Mouse (Mus musculus) embryonic facial prominence, embryonic 11.5 days (tissue): ENCODE results near the gene Trhr2. TPM values are rescaled to one million over a fixed set of nuclear protein-coding genes. Genes with fewer than 3 reads are reported as not detected.
A peak's percentile ranks its signal among the peaks of the same experiment; 100 is the strongest.

Experiments
- ATAC-seq: fragments of 200-750 bp; cut with Nextera tagmentation; replicated peaks from 2 replicates; pipeline ENCODE4 v1.8.0; 2017; ENCODE audit warnings: low read depth; ENCODE audit not compliant: insufficient number of reproducible peaks, low FRiP score, low TSS enrichment
- DNase-seq: peaks from one replicate; pipeline ENCODE4 v3.0.0-alpha.2; 2015; ENCODE audit warnings: low spot score
- H3K27ac ChIP-seq: fragments of 300-500 bp; sonication (generic); replicated peaks from 2 replicates; pipeline ENCODE4 v1.5.1; 2014; ENCODE audit warnings: mild to moderate bottlenecking, low read depth, low read length, control low read depth
- H3K27me3 ChIP-seq: fragments of 300-500 bp; sonication (generic); 2 replicates; pipeline ENCODE4 v1.6.1; 2014; ENCODE audit warnings: mild to moderate bottlenecking, low read length, moderate library complexity, mixed read lengths; ENCODE audit not compliant: control insufficient read depth, insufficient read depth
- H3K36me3 ChIP-seq: fragments of 300-500 bp; sonication (generic); replicated peaks from 2 replicates; pipeline ENCODE4 v1.6.1; 2014; ENCODE audit warnings: low read depth, mild to moderate bottlenecking, low read length, moderate library complexity, mixed read lengths; ENCODE audit not compliant: control insufficient read depth, insufficient read depth
- H3K4me1 ChIP-seq: fragments of 300-500 bp; sonication (generic); 2 replicates; pipeline ENCODE4 v1.6.1; 2014; ENCODE audit warnings: low read length, mixed read lengths; ENCODE audit not compliant: control insufficient read depth, insufficient read depth
- H3K4me2 ChIP-seq: fragments of 300-500 bp; sonication (generic); 2 replicates; pipeline ENCODE4 v1.6.1; 2014; ENCODE audit warnings: low read depth, mild to moderate bottlenecking, control low read depth, low read length, moderate library complexity
- H3K4me3 ChIP-seq: fragments of 300-500 bp; sonication (generic); 2 replicates; pipeline ENCODE4 v1.5.1; 2014; ENCODE audit warnings: low read depth, low read length, control low read depth
- H3K9ac ChIP-seq: fragments of 300-500 bp; sonication (generic); replicated peaks from 2 replicates; pipeline ENCODE4 v1.6.1; 2014; ENCODE audit warnings: mild to moderate bottlenecking, control low read depth, low read length
- H3K9me3 ChIP-seq: fragments of 300-500 bp; sonication (generic); replicated peaks from 2 replicates; pipeline ENCODE4 v1.6.1; 2016; ENCODE audit warnings: mild to moderate bottlenecking, low read length, inconsistent platforms, mixed read lengths; ENCODE audit not compliant: control insufficient read depth
- whole genome bisulfite sequencing: fragments of 180-500 bp; shearing (Covaris S2); extraction: QIAGEN DNeasy Blood & Tissue Kit; methylation state at CpG from one replicate; pipeline ENCODE4 v1.1.7; 2014; 5-methylcytosine and 5-hydroxymethylcytosine counted together
- polyA plus RNA-seq: library from polyadenylated mRNA; unstranded; fragments of >200 nt; fragmentation: Nextera tagmentation; extraction: Ambion mirVana; gene quantifications from 2 replicates; pipeline ENCODE4 v1.2.1, GENCODE M21; 2014

Gene Trhr2
- polyA plus RNA-seq, 1 experiment from 2014 or later, result not detected

- H3K36me3 ChIP-seq, result peaks cover 10% of the 10 kb centered on the region
- DNase-seq (no peak), ATAC-seq (no peak)
- no peaks in the 10 kb centered on the region for H3K9me3 ChIP-seq
- WGBS, result 80% methylated on average over 4 of the region's 4 CpGs
- no peak overlapping the region for H3K27ac ChIP-seq
- no peak overlapping the region for H3K4me2 ChIP-seq
- H3K4me1 ChIP-seq, result 0 out of 2 replicates have a peak, but pooled peaks cover 2% of the 10 kb centered on the region
- H3K27me3 ChIP-seq, result no peaks in the 10 kb centered on the region
- H3K4me3 ChIP-seq, result no peak overlapping the region
- no peak overlapping the region for H3K9ac ChIP-seq
Observed at GRCm38 (mm10) chr8:122383039-122383438, 22.5 kb upstream of the Trhr2 start.

- Histone ChIP-seq H3K9ac (peak within 1 kb of the TSS; percentile 95), H3K4me2 (peak within 1 kb of the TSS; percentile 81), H3K4me3 (peak within 1 kb of the TSS; percentile 93), H3K4me1 (0 out of 2 replicates have a peak, but pooled peaks cover 2% of the 10 kb centered on the region), H3K27me3 (no peaks in the 10 kb centered on the region), H3K9me3 (no peaks in the 10 kb centered on the region), H3K27ac (peak within 1 kb of the TSS; percentile 84), H3K36me3 (no peaks in the 10 kb centered on the region; the same call in 1 of the 2 replicates)
- ATAC-seq (peak; percentile 93), DNase-seq (peak; percentile 100)
- WGBS, result under 1% methylated on average over 106 of the region's 107 CpGs
Observed at GRCm38 (mm10) chr8:122376365-122377231, 16.1 kb upstream of the Trhr2 start, which contains the start of gene Zc3h18. Gene Zc3h18, plus strand, starts transcription at chr8:122376609.

- H3K9ac ChIP-seq, result peak overlapping the region; percentile 39
- H3K4me2 ChIP-seq, result peak overlapping the region; percentile 36
- H3K27me3 ChIP-seq, result no peaks in the 10 kb centered on the region
- 25% methylated on average over 13 of the region's 13 CpGs for WGBS
- peak overlapping the region; percentile 93 for H3K4me3 ChIP-seq
- H3K9me3 ChIP-seq, result no peaks in the 10 kb centered on the region
- H3K36me3 ChIP-seq, result no peaks in the 10 kb centered on the region; the same call in 1 of the 2 replicates
- H3K27ac ChIP-seq, result no peak overlapping the region
- DNase-seq (no peak), ATAC-seq (peak; percentile 54; the same call in 1 of the 2 replicates)
- H3K4me1 ChIP-seq, result 0 out of 2 replicates have a peak, but pooled peaks cover 2% of the 10 kb centered on the region
Observed at GRCm38 (mm10) chr8:122375751-122376364, 15.3 kb upstream of the Trhr2 start.

DNA sequence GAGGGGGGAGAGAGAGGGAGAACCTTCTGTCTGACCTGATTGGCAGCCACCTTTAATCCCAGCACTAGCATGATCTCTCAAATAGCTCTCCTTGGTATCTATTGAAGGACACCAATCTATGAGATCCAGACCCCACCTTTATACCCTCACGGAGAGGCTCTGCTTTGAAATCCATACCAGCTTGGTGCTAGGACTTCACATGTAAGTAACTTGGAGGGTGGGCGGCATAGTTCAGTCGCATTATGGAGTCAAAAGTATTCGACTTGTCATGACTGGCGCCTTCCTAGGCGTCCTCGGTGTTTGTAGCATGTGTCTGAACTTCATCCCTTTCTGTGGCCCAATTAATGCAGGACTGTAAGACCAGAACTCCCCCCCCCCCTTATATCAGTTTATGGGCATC lies 14.8 kb upstream of the Trhr2 start:
- ATAC-seq (no peak), DNase-seq (no peak)
- H3K36me3 ChIP-seq, result no peaks in the 10 kb centered on the region; the same call in 1 of the 2 replicates
- H3K9me3 ChIP-seq, result no peaks in the 10 kb centered on the region
- no peak overlapping the region for H3K4me3 ChIP-seq
- no peak overlapping the region for H3K4me2 ChIP-seq
- H3K4me1 ChIP-seq, result 0 out of 2 replicates have a peak, but pooled peaks cover 2% of the 10 kb centered on the region
- H3K9ac ChIP-seq, result no peak overlapping the region
- no peak overlapping the region for H3K27ac ChIP-seq
- 93% methylated on average over 7 of the region's 7 CpGs for WGBS
- no peaks in the 10 kb centered on the region for H3K27me3 ChIP-seq

DNA sequence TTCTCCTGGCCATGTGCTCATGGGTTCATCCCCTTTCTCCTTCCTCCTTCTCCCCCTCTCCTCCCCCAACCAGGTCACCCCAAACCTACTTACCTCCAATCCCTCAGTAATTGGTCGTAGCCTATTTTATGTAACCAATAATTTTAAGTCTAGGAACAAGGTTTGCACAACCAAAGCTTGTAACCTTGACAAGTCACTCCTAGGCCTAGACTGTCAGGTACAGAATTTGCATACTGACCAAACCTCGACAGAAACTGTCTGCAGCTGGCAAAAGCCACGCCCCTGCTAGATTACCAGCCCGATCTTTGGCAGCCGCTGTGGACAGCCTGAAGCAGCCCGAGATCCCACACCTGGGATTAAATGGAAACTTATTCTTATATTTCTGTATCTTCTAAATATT lies 11.2 kb upstream of the Trhr2 start:
- WGBS, result 75% methylated on average over 6 of the region's 6 CpGs
- no peak for ATAC-seq
- DNase-seq, result no peak

GRCm38 (mm10) chr8:122369665-122370064 lies 9.1 kb upstream of the Trhr2 start:
- no peaks in the 10 kb centered on the region for H3K4me1 ChIP-seq
- H3K4me2 ChIP-seq, result no peak overlapping the region
- no peak overlapping the region for H3K9ac ChIP-seq
- ATAC-seq (0 out of 2 replicates have a peak, but pooled peaks have one; percentile 30), DNase-seq (peak; percentile 77)
- WGBS, result 15% methylated on average over 9 of the region's 9 CpGs
- H3K36me3 ChIP-seq, result no peaks in the 10 kb centered on the region; the same call in 1 of the 2 replicates
- H3K27me3 ChIP-seq, result no peaks in the 10 kb centered on the region
- no peak overlapping the region for H3K4me3 ChIP-seq
- H3K27ac ChIP-seq, result no peak overlapping the region
- H3K9me3 ChIP-seq, result no peaks in the 10 kb centered on the region

More for the DNA sequence above, 11.2 kb upstream of the Trhr2 start:
- no peak overlapping the region for H3K4me2 ChIP-seq
- H3K36me3 ChIP-seq, result no peaks in the 10 kb centered on the region; the same call in 1 of the 2 replicates
- H3K4me3 ChIP-seq, result no peak overlapping the region
- H3K4me1 ChIP-seq, result no peaks in the 10 kb centered on the region
- no peak overlapping the region for H3K9ac ChIP-seq
- no peak overlapping the region for H3K27ac ChIP-seq
- H3K27me3 ChIP-seq, result no peaks in the 10 kb centered on the region
- no peaks in the 10 kb centered on the region for H3K9me3 ChIP-seq

GRCm38 (mm10) chr8:122368494-122368893 lies 7.9 kb upstream of the Trhr2 start:
- no peaks in the 10 kb centered on the region for H3K9me3 ChIP-seq

More at GRCm38 (mm10) chr8:122368494-122368893, 7.9 kb upstream of the Trhr2 start:
- DNase-seq, result no peak
- 76% methylated on average over 10 of the region's 10 CpGs for WGBS
- H3K9ac ChIP-seq, result no peak overlapping the region
- no peaks in the 10 kb centered on the region for H3K36me3 ChIP-seq
- H3K27me3 ChIP-seq, result no peaks in the 10 kb centered on the region
- no peak overlapping the region for H3K4me3 ChIP-seq
- no peak overlapping the region for H3K4me2 ChIP-seq
- no peak for ATAC-seq
- no peak overlapping the region for H3K27ac ChIP-seq
- no peaks in the 10 kb centered on the region for H3K4me1 ChIP-seq
